Mouse (Mus musculus) limb, embryonic 14.5 days (tissue): ENCODE data around the gene Uap1. TPM values are rescaled to one million over a fixed set of nuclear protein-coding genes. Genes with fewer than 3 reads are reported as not detected.

Source experiments
- ATAC-seq: fragments of 200-750 bp; cut with Nextera tagmentation; 2 replicates; pipeline ENCODE4 v1.8.0; 2017; ENCODE audit warnings: low read depth, moderate number of reproducible peaks, moderate TSS enrichment; ENCODE audit not compliant: low FRiP score
- DNase-seq: peaks from one replicate; pipeline ENCODE4 v3.0.0-alpha.2; 2015; ENCODE audit warnings: low spot score
- H3K27ac ChIP-seq: fragments of 300-500 bp; sonication (generic); replicated peaks from 2 replicates; pipeline ENCODE4 v1.5.1; 2014; ENCODE audit warnings: low read depth, mild to moderate bottlenecking, low read length, moderate library complexity, mixed read lengths
- H3K27me3 ChIP-seq: fragments of 300-500 bp; sonication (generic); 2 replicates; pipeline ENCODE4 v1.6.1; 2014; ENCODE audit warnings: low read length, mixed read lengths; ENCODE audit not compliant: control insufficient read depth, insufficient read depth
- H3K36me3 ChIP-seq: fragments of 300-500 bp; sonication (generic); 2 replicates; pipeline ENCODE4 v1.6.1; 2014; ENCODE audit warnings: mild to moderate bottlenecking, low read length, moderate library complexity, mixed read lengths; ENCODE audit not compliant: control insufficient read depth, insufficient read depth
- H3K4me1 ChIP-seq: fragments of 300-500 bp; sonication (generic); 2 replicates; pipeline ENCODE4 v1.6.1; 2014; ENCODE audit warnings: antibody characterized with exemption, low read length, mixed read lengths; ENCODE audit not compliant: control insufficient read depth, insufficient read depth
- H3K4me2 ChIP-seq: fragments of 300-500 bp; sonication (generic); replicated peaks from 2 replicates; pipeline ENCODE4 v1.6.1; 2014; ENCODE audit warnings: low read depth, mild to moderate bottlenecking, low read length, moderate library complexity; ENCODE audit not compliant: severe bottlenecking
- H3K4me3 ChIP-seq: fragments of 300-500 bp; sonication (generic); replicated peaks from 2 replicates; pipeline ENCODE4 v1.5.1; 2014; ENCODE audit warnings: low read length
- H3K9ac ChIP-seq: fragments of 300-500 bp; sonication (generic); 2 replicates; pipeline ENCODE4 v1.6.1; 2014; ENCODE audit warnings: mild to moderate bottlenecking, low read depth, low read length, moderate library complexity; ENCODE audit not compliant: severe bottlenecking
- H3K9me3 ChIP-seq: fragments of 300-500 bp; sonication (generic); 2 replicates; pipeline ENCODE4 v1.6.1; 2016; ENCODE audit warnings: low read length; ENCODE audit not compliant: control insufficient read depth
- POLR2A ChIP-seq: fragments of 200-500 bp; IDR thresholded peaks from 2 replicates; pipeline ENCODE4 v1.8.0; 2012; ENCODE audit warnings: inconsistent platforms, mild to moderate bottlenecking, moderate library complexity, borderline replicate concordance; ENCODE audit not compliant: insufficient read depth, insufficient read length; ENCODE audit errors: extremely low read depth
- WGBS: fragments of 180-500 bp; shearing (Covaris S2); extraction: QIAGEN DNeasy Blood & Tissue Kit; methylation state at CpG from one replicate; pipeline ENCODE4 v1.1.7; 2014; 5-methylcytosine and 5-hydroxymethylcytosine counted together
- polyA plus RNA-seq, 2 experiments: library from polyadenylated mRNA; depleted of rRNA in 1 of 2; stranded (reverse) in 1 of 2; unstranded in 1 of 2; fragments of >200 nt; fragmentation: Nextera tagmentation in 1 of 2; extraction: Ambion mirVana in 1 of 2; gene quantifications; 2 replicates each; pipeline versions ENCODE4 v1.2.1 to v1.2.3; 2012 to 2014

The Uap1 gene
- polyA plus RNA-seq, 2 experiments = 50.5 to 76.4 TPM

GRCm38 (mm10) chr1:170141626-170142025, 33.1 kb downstream of the Uap1 start:
- H3K36me3 ChIP-seq = peaks cover 33% of the 10 kb centered on the region

GRCm38 (mm10) chr1:170136351-170137009, 38.3 kb downstream of the Uap1 start:
- Histone ChIP-seq H3K9ac (no peak overlapping the region), H3K36me3 (peaks cover 9% of the 10 kb centered on the region), H3K4me2 (no peak overlapping the region; the same call in 1 of the 2 replicates), H3K9me3 (no peaks in the 10 kb centered on the region), H3K4me3 (no peak overlapping the region), H3K27ac (no peak overlapping the region), H3K27me3 (no peaks in the 10 kb centered on the region), H3K4me1 (no peaks in the 10 kb centered on the region)
- 13% methylated on average over 7 of the region's 7 CpGs for WGBS
- ATAC-seq = peak; percentile 87
- peak; percentile 90 for DNase-seq
- no peak for TF ChIP-seq POLR2A

More at GRCm38 (mm10) chr1:170141626-170142025, 33.1 kb downstream of the Uap1 start:
- 90% methylated on average over 5 of the region's 5 CpGs for WGBS
- no peak overlapping the region for H3K27ac ChIP-seq
- H3K9ac ChIP-seq = no peak overlapping the region
- no peak overlapping the region for H3K4me3 ChIP-seq
- H3K9me3 ChIP-seq = no peaks in the 10 kb centered on the region
- no peak overlapping the region for H3K4me2 ChIP-seq
- H3K27me3 ChIP-seq = no peaks in the 10 kb centered on the region
- no peak for TF ChIP-seq POLR2A
- ATAC-seq (no peak), DNase-seq (no peak)
- no peaks in the 10 kb centered on the region for H3K4me1 ChIP-seq

DNA sequence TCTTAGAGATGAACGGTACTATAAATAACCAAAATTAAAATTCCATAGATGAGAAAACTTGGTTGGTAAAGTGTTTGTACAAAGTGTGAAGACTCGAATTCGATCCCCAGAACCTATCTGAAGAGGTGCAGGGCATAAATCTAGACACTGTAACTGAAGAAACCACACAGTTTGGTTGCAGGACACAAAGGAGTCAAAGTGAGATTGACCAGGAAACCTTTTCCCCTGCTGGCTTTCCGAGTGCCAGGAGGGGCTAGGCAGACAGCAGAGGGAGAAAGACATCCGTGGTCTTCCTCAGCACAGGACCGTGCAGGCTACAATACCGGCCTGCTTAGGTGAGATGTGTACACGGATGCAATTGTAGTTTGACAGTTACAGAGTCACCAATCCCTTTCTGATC, 40.5 kb downstream of the Uap1 start:
- H3K4me1 ChIP-seq = no peaks in the 10 kb centered on the region
- no peak for TF ChIP-seq POLR2A
- H3K9me3 ChIP-seq = no peaks in the 10 kb centered on the region
- ATAC-seq (no peak), DNase-seq (no peak)
- H3K36me3 ChIP-seq = no peaks in the 10 kb centered on the region
- H3K4me3 ChIP-seq = no peak overlapping the region
- H3K27ac ChIP-seq = no peak overlapping the region
- H3K9ac ChIP-seq = no peak overlapping the region
- 85% methylated on average over 8 of the region's 8 CpGs for WGBS
- no peak overlapping the region for H3K4me2 ChIP-seq
- H3K27me3 ChIP-seq = no peaks in the 10 kb centered on the region

DNA sequence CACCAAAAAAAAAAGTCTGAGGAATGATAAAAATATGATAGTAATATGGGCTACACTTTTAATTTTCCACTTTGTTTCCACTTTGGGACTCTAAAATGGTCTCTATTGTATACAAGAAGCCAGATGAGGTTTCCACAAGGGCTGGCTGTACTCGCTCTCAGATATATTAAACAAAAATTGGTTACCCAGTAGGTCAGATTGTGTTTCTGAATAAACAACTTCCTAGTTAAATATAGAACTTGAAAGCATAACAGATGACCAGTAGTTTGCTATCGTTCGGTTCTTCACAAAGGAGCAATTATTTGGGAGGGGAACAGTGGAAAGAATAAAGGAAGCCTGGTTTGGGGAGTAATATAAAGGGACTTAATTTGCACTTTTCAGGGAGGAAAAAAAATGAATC, 43.8 kb downstream of the Uap1 start:
- TF ChIP-seq POLR2A = no peak
- ATAC-seq (no peak), DNase-seq (no peak)
- 55% methylated on average over 3 of the region's 3 CpGs for WGBS
- Histone ChIP-seq H3K9me3 (no peaks in the 10 kb centered on the region), H3K9ac (no peak overlapping the region), H3K36me3 (no peaks in the 10 kb centered on the region), H3K27ac (no peak overlapping the region), H3K4me1 (no peaks in the 10 kb centered on the region), H3K4me3 (no peak overlapping the region), H3K27me3 (no peaks in the 10 kb centered on the region), H3K4me2 (no peak overlapping the region)

DNA sequence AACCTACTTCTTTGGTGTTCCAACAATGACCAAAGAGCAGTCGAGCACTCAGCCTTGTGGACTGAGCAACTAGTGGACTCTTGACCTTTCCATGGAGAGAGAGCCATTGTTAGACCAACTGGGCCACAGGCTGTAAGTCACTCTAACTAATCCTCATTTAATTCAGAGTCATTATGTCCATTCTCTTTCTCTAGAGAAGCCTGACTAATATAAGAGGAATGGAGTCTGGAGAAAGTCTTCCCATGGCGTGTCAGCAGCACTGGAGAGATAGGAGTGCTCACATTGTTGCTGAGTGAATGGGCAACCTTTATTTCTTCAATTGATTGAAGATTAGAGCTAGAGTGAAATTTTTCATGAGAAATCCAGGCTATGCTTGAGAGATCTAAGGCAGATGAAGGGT, 50.1 kb downstream of the Uap1 start:
- Histone ChIP-seq H3K27me3 (no peaks in the 10 kb centered on the region), H3K27ac (no peak overlapping the region), H3K36me3 (no peaks in the 10 kb centered on the region), H3K4me1 (no peaks in the 10 kb centered on the region), H3K4me2 (no peak overlapping the region), H3K9me3 (no peaks in the 10 kb centered on the region), H3K4me3 (no peak overlapping the region), H3K9ac (no peak overlapping the region)
- DNase-seq (no peak), ATAC-seq (no peak)
- 82% methylated on average over 2 of the region's 2 CpGs for WGBS
- no peak for TF ChIP-seq POLR2A
